Mouse (Mus musculus): Measurements from ENCODE around the gene Duoxa1.
A peak's percentile ranks its signal among the peaks of the same experiment; 100 is the strongest.

- TF ChIP-seq CTCF (IDR thresholded peaks at IDR 0.05), result peak; percentile 81
- TF ChIP-seq EP300 (IDR thresholded peaks at IDR 0.05), result no peak
These were observed 35.1 kb upstream of the Duoxa1 start for GRCm38 (mm10) chr2:122348531-122349131.
